Mouse (Mus musculus) embryonic fibroblast, embryonic 13.5 days (primary cell): Measurements from ENCODE around the gene Vmn1r69.

Source experiments
- CTCF ChIP-seq: IDR thresholded peaks from 2 replicates; pipeline ENCODE4 v1.5.1; 2011; ENCODE audit warnings: mild to moderate bottlenecking, control low read depth, low read length, moderate library complexity, borderline replicate concordance; ENCODE audit not compliant: insufficient read depth
- POLR2A ChIP-seq: IDR thresholded peaks from 2 replicates; pipeline ENCODE4 v1.6.1; 2011; ENCODE audit warnings: low read depth, mild to moderate bottlenecking, control low read depth, low read length, moderate library complexity

- TF ChIP-seq CTCF, result no peak
- TF ChIP-seq POLR2A, result no peak
Observed at GRCm38 (mm10) chr7:10613559-10613958, at the start of gene Vmn1r69.
